Mouse (Mus musculus) limb, embryonic 12.5 days (tissue): ENCODE data around the gene Fam222a. TPM values are rescaled to one million over a fixed set of nuclear protein-coding genes. Genes with fewer than 3 reads are reported as not detected.

Source experiments
- ATAC-seq: fragments of 200-750 bp; cut with Nextera tagmentation; 2 replicates; pipeline ENCODE4 v1.8.0; 2017; ENCODE audit warnings: low read depth, moderate TSS enrichment; ENCODE audit not compliant: insufficient number of reproducible peaks, insufficient read depth, low FRiP score, low TSS enrichment
- H3K27ac ChIP-seq: fragments of 300-500 bp; sonication (generic); 2 replicates; pipeline ENCODE4 v1.5.1; 2016; ENCODE audit warnings: mild to moderate bottlenecking, moderate library complexity
- H3K27me3 ChIP-seq: fragments of 300-500 bp; sonication (generic); 2 replicates; pipeline ENCODE4 v1.6.1; 2016; ENCODE audit warnings: mild to moderate bottlenecking, moderate library complexity
- H3K36me3 ChIP-seq: fragments of 300-500 bp; sonication (generic); 2 replicates; pipeline ENCODE4 v1.6.1; 2016; ENCODE audit warnings: mild to moderate bottlenecking, moderate library complexity
- H3K4me1 ChIP-seq: fragments of 300-500 bp; sonication (generic); replicated peaks from 2 replicates; pipeline ENCODE4 v1.6.1; 2016
- H3K4me2 ChIP-seq: fragments of 300-500 bp; sonication (generic); 2 replicates; pipeline ENCODE4 v1.6.1; 2016; ENCODE audit warnings: mild to moderate bottlenecking, moderate library complexity
- H3K4me3 ChIP-seq: fragments of 300-500 bp; sonication (generic); replicated peaks from 2 replicates; pipeline ENCODE4 v1.5.1; 2016; ENCODE audit warnings: mild to moderate bottlenecking
- H3K9ac ChIP-seq: fragments of 300-500 bp; sonication (generic); replicated peaks from 2 replicates; pipeline ENCODE4 v1.6.1; 2016; ENCODE audit warnings: mild to moderate bottlenecking, moderate library complexity
- H3K9me3 ChIP-seq: fragments of 300-500 bp; sonication (generic); 2 replicates; pipeline ENCODE4 v1.6.1; 2016; ENCODE audit warnings: mild to moderate bottlenecking, moderate library complexity
- WGBS: fragments of 180-500 bp; shearing (Covaris S2); methylation state at CpG from one replicate; pipeline ENCODE4 v1.1.7; 2016; 5-methylcytosine and 5-hydroxymethylcytosine counted together
- polyA plus RNA-seq: library from polyadenylated mRNA; unstranded; fragments of >200 nt; fragmentation: Nextera tagmentation; extraction: Ambion mirVana; gene quantifications from 2 replicates; pipeline ENCODE4 v1.2.1, GENCODE M21; 2016

Fam222a gene
- polyA plus RNA-seq, 1 experiment from 2014 or later: 1.7 TPM

GRCm38 (mm10) chr5:114571451-114572030, 3.7 kb downstream of the Fam222a start:
- under 1% methylated on average over 39 of the region's 39 CpGs for WGBS
- ATAC-seq: no peak
- no peak overlapping the region for H3K27ac ChIP-seq
- peak overlapping the region; percentile 43 for H3K4me3 ChIP-seq
- 0 out of 2 replicates have a peak overlapping the region, but pooled peaks have one; percentile 40 for H3K9ac ChIP-seq
- H3K4me2 ChIP-seq: peak overlapping the region; percentile 74
- no peaks in the 10 kb centered on the region for H3K9me3 ChIP-seq
- H3K4me1 ChIP-seq: peaks cover 75% of the 10 kb centered on the region
- H3K27me3 ChIP-seq: peaks cover 78% of the 10 kb centered on the region
- H3K36me3 ChIP-seq: no peaks in the 10 kb centered on the region

GRCm38 (mm10) chr5:114572997-114573396, 5.2 kb downstream of the Fam222a start:
- H3K4me2 ChIP-seq: no peak overlapping the region
- H3K4me1 ChIP-seq: peaks cover 71% of the 10 kb centered on the region
- WGBS: 18% methylated on average over 2 of the region's 2 CpGs
- H3K9me3 ChIP-seq: no peaks in the 10 kb centered on the region
- no peaks in the 10 kb centered on the region for H3K36me3 ChIP-seq
- ATAC-seq: no peak
- no peak overlapping the region for H3K27ac ChIP-seq
- peaks cover 76% of the 10 kb centered on the region for H3K27me3 ChIP-seq
- H3K4me3 ChIP-seq: no peak overlapping the region
- H3K9ac ChIP-seq: no peak overlapping the region

GRCm38 (mm10) chr5:114573920-114574628, 6.3 kb downstream of the Fam222a start:
- 65% methylated on average over 12 of the region's 12 CpGs for WGBS
- no peak overlapping the region for H3K9ac ChIP-seq
- no peak overlapping the region for H3K4me3 ChIP-seq
- H3K4me1 ChIP-seq: peaks cover 62% of the 10 kb centered on the region
- ATAC-seq: no peak
- H3K9me3 ChIP-seq: no peaks in the 10 kb centered on the region
- peaks cover 65% of the 10 kb centered on the region for H3K27me3 ChIP-seq
- no peaks in the 10 kb centered on the region for H3K36me3 ChIP-seq
- no peak overlapping the region for H3K27ac ChIP-seq
- H3K4me2 ChIP-seq: no peak overlapping the region

- Histone ChIP-seq H3K9ac (0 out of 2 replicates have a peak overlapping the region, but pooled peaks have one; percentile 23), H3K4me3 (no peak overlapping the region), H3K4me2 (no peak overlapping the region), H3K9me3 (no peaks in the 10 kb centered on the region), H3K27ac (no peak overlapping the region), H3K27me3 (peaks cover 56% of the 10 kb centered on the region), H3K36me3 (no peaks in the 10 kb centered on the region), H3K4me1 (peaks cover 56% of the 10 kb centered on the region)
- 22% methylated on average over 11 of the region's 11 CpGs for WGBS
- ATAC-seq: no peak
Measured at GRCm38 (mm10) chr5:114575010-114575409, 7.2 kb downstream of the Fam222a start.

GRCm38 (mm10) chr5:114575530-114575929, 7.7 kb downstream of the Fam222a start:
- WGBS: 64% methylated on average over 7 of the region's 7 CpGs
- H3K27ac ChIP-seq: no peak overlapping the region

GRCm38 (mm10) chr5:114575986-114576605, 8.3 kb downstream of the Fam222a start:
- peaks cover 47% of the 10 kb centered on the region for H3K4me1 ChIP-seq
- H3K9me3 ChIP-seq: no peaks in the 10 kb centered on the region
- peaks cover 46% of the 10 kb centered on the region for H3K27me3 ChIP-seq
- no peaks in the 10 kb centered on the region for H3K36me3 ChIP-seq
- H3K9ac ChIP-seq: no peak overlapping the region
- no peak overlapping the region for H3K27ac ChIP-seq
- 83% methylated on average over 16 of the region's 16 CpGs for whole genome bisulfite sequencing
- H3K4me3 ChIP-seq: no peak overlapping the region
- no peak overlapping the region for H3K4me2 ChIP-seq
- no peak for ATAC-seq

More at GRCm38 (mm10) chr5:114575530-114575929, 7.7 kb downstream of the Fam222a start:
- Histone ChIP-seq H3K36me3 (no peaks in the 10 kb centered on the region), H3K27me3 (peaks cover 52% of the 10 kb centered on the region), H3K4me3 (no peak overlapping the region), H3K4me1 (peaks cover 52% of the 10 kb centered on the region), H3K4me2 (no peak overlapping the region), H3K9ac (no peak overlapping the region), H3K9me3 (no peaks in the 10 kb centered on the region)
- no peak for ATAC-seq

GRCm38 (mm10) chr5:114578361-114578760, 10.5 kb downstream of the Fam222a start:
- Histone ChIP-seq H3K4me3 (no peak overlapping the region), H3K4me1 (peaks cover 25% of the 10 kb centered on the region), H3K4me2 (no peak overlapping the region), H3K9ac (no peak overlapping the region), H3K27me3 (peaks cover 24% of the 10 kb centered on the region), H3K27ac (no peak overlapping the region), H3K9me3 (no peaks in the 10 kb centered on the region), H3K36me3 (no peaks in the 10 kb centered on the region)
- ATAC-seq: no peak
- 69% methylated on average over 20 of the region's 20 CpGs for WGBS

- H3K4me3 ChIP-seq: no peak overlapping the region
- H3K27ac ChIP-seq: no peak overlapping the region
- no peak overlapping the region for H3K9ac ChIP-seq
- 0 out of 2 replicates have a peak, but pooled peaks have one; percentile 21 for ATAC-seq
- H3K27me3 ChIP-seq: peaks cover 14% of the 10 kb centered on the region
- no peak overlapping the region for H3K4me2 ChIP-seq
- WGBS: 71% methylated on average over 8 of the region's 8 CpGs
- H3K36me3 ChIP-seq: no peaks in the 10 kb centered on the region
- no peaks in the 10 kb centered on the region for H3K9me3 ChIP-seq
- peaks cover 21% of the 10 kb centered on the region for H3K4me1 ChIP-seq
Measured at GRCm38 (mm10) chr5:114579714-114580357, 12.0 kb downstream of the Fam222a start.

GRCm38 (mm10) chr5:114581486-114581885, 13.7 kb downstream of the Fam222a start:
- H3K4me1 ChIP-seq: peaks cover 22% of the 10 kb centered on the region

GRCm38 (mm10) chr5:114583046-114583445, 15.2 kb downstream of the Fam222a start:
- Histone ChIP-seq H3K27ac (no peak overlapping the region), H3K36me3 (no peaks in the 10 kb centered on the region), H3K4me3 (no peak overlapping the region), H3K4me1 (peaks cover 22% of the 10 kb centered on the region), H3K9ac (no peak overlapping the region), H3K27me3 (peaks cover 5% of the 10 kb centered on the region; the same call in 1 of the 2 replicates), H3K4me2 (no peak overlapping the region), H3K9me3 (no peaks in the 10 kb centered on the region)
- no peak for ATAC-seq
- 80% methylated on average over 3 of the region's 3 CpGs for WGBS

More at GRCm38 (mm10) chr5:114581486-114581885, 13.7 kb downstream of the Fam222a start:
- no peaks in the 10 kb centered on the region for H3K36me3 ChIP-seq
- WGBS: 77% methylated on average over 12 of the region's 12 CpGs
- ATAC-seq: no peak
- H3K9me3 ChIP-seq: no peaks in the 10 kb centered on the region
- H3K4me3 ChIP-seq: no peak overlapping the region
- peaks cover 5% of the 10 kb centered on the region; the same call in 1 of the 2 replicates for H3K27me3 ChIP-seq
- no peak overlapping the region for H3K4me2 ChIP-seq
- H3K9ac ChIP-seq: no peak overlapping the region
- H3K27ac ChIP-seq: no peak overlapping the region
